Mouse (Mus musculus) adrenal gland, adult 18-20 months (tissue): ENCODE measurements around the gene Thsd4. TPM values are rescaled to one million over a fixed set of nuclear protein-coding genes. Genes with fewer than 3 reads are reported as not detected.
"Not testable (repeated sequence)": the region's sequence is repeated elsewhere in the genome, so short reads cannot be mapped to it uniquely, and the experiment has no call there.

Source experiments
- DNase-seq, 2 experiments: peaks; one replicate each; pipeline ENCODE4 v3.0.0; 2021 to 2022; ENCODE audit warnings: low spot score in 2 of 2
- total RNA-seq, 2 experiments: library from RNA; stranded (reverse); gene quantifications; 1 replicate in 1 of 2; 2 replicates in 1 of 2; pipeline ENCODE4 v1.2.3; 2021

The Thsd4 gene
- total RNA-seq, 2 experiments from 2014 or later: 3.2 to 3.6 TPM

- DNase-seq: no peak
Measured at GRCm38 (mm10) chr9:60225453-60225852, 296.4 kb downstream of the Thsd4 start.

GRCm38 (mm10) chr9:60224039-60224695, 297.7 kb downstream of the Thsd4 start:
- DNase-seq: no peak

GRCm38 (mm10) chr9:60220431-60220830, 301.4 kb downstream of the Thsd4 start:
- DNase-seq: no peak

- DNase-seq: no peak
Measured at GRCm38 (mm10) chr9:60218396-60218795, 303.4 kb downstream of the Thsd4 start.

GRCm38 (mm10) chr9:60216029-60216428, 305.8 kb downstream of the Thsd4 start:
- peak; percentile 27 to 38 for DNase-seq

- DNase-seq: no peak
Measured at GRCm38 (mm10) chr9:60213111-60213510, 308.7 kb downstream of the Thsd4 start.

GRCm38 (mm10) chr9:60208843-60209242, 313.0 kb downstream of the Thsd4 start:
- no peak for DNase-seq

GRCm38 (mm10) chr9:60203141-60203540, 318.7 kb downstream of the Thsd4 start:
- no peak for DNase-seq

- DNase-seq: no peak
Measured at GRCm38 (mm10) chr9:60200436-60200835, 321.4 kb downstream of the Thsd4 start.

GRCm38 (mm10) chr9:60198530-60199200, 323.2 kb downstream of the Thsd4 start:
- DNase-seq: no peak

- no peak for DNase-seq
Measured at GRCm38 (mm10) chr9:60195502-60195901, 326.3 kb downstream of the Thsd4 start.

GRCm38 (mm10) chr9:60194905-60195304, 326.9 kb downstream of the Thsd4 start:
- no peak for DNase-seq

- peak in 1 of 2 experiments; percentile 29 for DNase-seq
Measured at GRCm38 (mm10) chr9:60192321-60192720, 329.5 kb downstream of the Thsd4 start.

GRCm38 (mm10) chr9:60187437-60187836, 334.4 kb downstream of the Thsd4 start:
- DNase-seq: no peak

- no peak for DNase-seq
Measured at GRCm38 (mm10) chr9:60186948-60187347, 334.9 kb downstream of the Thsd4 start.

- DNase-seq: no peak
Measured at GRCm38 (mm10) chr9:60184083-60184482, 337.8 kb downstream of the Thsd4 start.

- DNase-seq: peak in 1 of 2 experiments; percentile 17
Measured at GRCm38 (mm10) chr9:60182371-60182770, 339.5 kb downstream of the Thsd4 start.

GRCm38 (mm10) chr9:60180936-60181335, 340.9 kb downstream of the Thsd4 start:
- peak in 1 of 2 experiments; percentile 12 for DNase-seq

- no peak for DNase-seq
Measured at GRCm38 (mm10) chr9:60180114-60180513, 341.7 kb downstream of the Thsd4 start.

GRCm38 (mm10) chr9:60176311-60176710, 345.5 kb downstream of the Thsd4 start:
- DNase-seq: no peak

GRCm38 (mm10) chr9:60172459-60173060, 349.3 kb downstream of the Thsd4 start:
- not testable (repeated sequence) for DNase-seq

GRCm38 (mm10) chr9:60166990-60167389, 354.9 kb downstream of the Thsd4 start:
- DNase-seq: no peak
